In genomic region chr15:88851507-88852149, GRCm38 (mm10) we compare ENCODE assay signal across 12 mouse cellular contexts. TPM values are rescaled to one million over a fixed set of nuclear protein-coding genes. Genes with fewer than 3 reads are reported as not detected.
A peak's percentile ranks its signal among the peaks of the same experiment; 100 is the strongest.
DNase-seq lines count a peak whose midpoint lies in the region; ATAC-seq lines count a peak whose summit lies in the region.
"Had no signal": no experiment of that assay in that cellular context is flagged by ENCODE, and none has a peak within 500 bp of the region (broad histone marks: within the 10 kb centered on the region; RNA-seq: fewer than 3 reads in every experiment).

No protein-coding gene starts in this region.

- peak overlapping the region; percentile 91 for H3K27ac ChIP-seq in brown adipose tissue, adult 24 weeks (replicated peaks; ENCODE audit: low read depth, low read length)
- peak overlapping the region; percentile 99 for H3K27ac ChIP-seq in lung, embryonic 16.5 days (ENCODE audit: low read length)
- H3K27ac ChIP-seq: neural tube, embryonic 13.5 days had no signal

- H3K4me3 ChIP-seq in brown adipose tissue, adult 24 weeks (ENCODE audit: insufficient read depth, low read depth, low read length) = no peak overlapping the region
- no peak overlapping the region for H3K4me3 ChIP-seq in lung, embryonic 16.5 days (ENCODE audit: low read length)
- H3K4me3 ChIP-seq: megakaryocyte, embryonic 14.5 days; neural tube, embryonic 13.5 days had no signal

- peak; percentile 27 to 38 for DNase-seq in cerebellum, postnatal 10 days
- DNase-seq in cerebellum, postnatal 14 days = no peak
- peak; percentile 88 for DNase-seq in kidney, adult 18-20 months
- no peak for DNase-seq in testis, postnatal 14 days (ENCODE audit: low spot score)
- DNase-seq in layer of hippocampus, postnatal 25 days (ENCODE audit: extremely low spot score in 1 of 2, low spot score in 1 of 2) = no peak
- DNase-seq in adipocyte (ENCODE audit: low spot score) = no peak
- DNase-seq: heart, postnatal 36 days had no signal

- peak overlapping the region; percentile 5; the same call in 1 of the 2 replicates for H3K4me2 ChIP-seq in lung, embryonic 16.5 days (ENCODE audit: low read depth, low read length)
- H3K4me2 ChIP-seq: neural tube, embryonic 13.5 days had no signal

- peak; percentile 80 for ATAC-seq in lung, embryonic 16.5 days (ENCODE audit: low read depth)
- ATAC-seq: forebrain, embryonic 16.5 days had no signal

- H3K4me1 ChIP-seq in brown adipose tissue, adult 24 weeks (ENCODE audit: control insufficient read depth, insufficient read depth, insufficient read length, low read length) = peaks cover 73% of the 10 kb centered on the region
- peaks cover 45% of the 10 kb centered on the region for H3K4me1 ChIP-seq in lung, embryonic 16.5 days (replicated peaks; ENCODE audit: control insufficient read depth, insufficient read depth, low read length)

- no peaks in the 10 kb centered on the region for H3K36me3 ChIP-seq in lung, embryonic 16.5 days (ENCODE audit: control insufficient read depth, insufficient read depth, low read length)
- H3K36me3 ChIP-seq: neural tube, embryonic 13.5 days had no signal

- 52% methylated on average over 10 of the region's 10 CpGs for WGBS in lung, embryonic 16.5 days

- peak overlapping the region; percentile 54 for H3K9ac ChIP-seq in lung, embryonic 16.5 days (ENCODE audit: low read length)
- H3K9ac ChIP-seq: neural tube, embryonic 13.5 days had no signal

- H3K27me3 ChIP-seq in lung, embryonic 16.5 days (ENCODE audit: control insufficient read depth, insufficient read depth, low read depth, low read length) = no peaks in the 10 kb centered on the region
- H3K27me3 ChIP-seq: neural tube, embryonic 13.5 days had no signal

- no peaks in the 10 kb centered on the region for H3K9me3 ChIP-seq in lung, embryonic 16.5 days (ENCODE audit: control insufficient read depth, low read length)
- H3K9me3 ChIP-seq: megakaryocyte, embryonic 14.5 days; neural tube, embryonic 13.5 days had no signal

RNA-seq across cellular contexts. Expression of gene Pim3, which starts 10.4 kb away (rescaled TPM):
- polyA plus RNA-seq in brown adipose tissue, adult 24 weeks (2012; ENCODE audit: insufficient read depth, insufficient read length, missing spikeins) = 29.2 and 73.9 TPM in 2 replicates
- 64.1 and 68.0 TPM in 2 replicates for polyA plus RNA-seq in lung, embryonic 16.5 days (2015; fragmentation: Nextera tagmentation; extraction: Ambion mirVana)
- 10 to 100 TPM; 30.3 to 38.9 TPM for total RNA-seq in layer of hippocampus, postnatal 25 days (2021)

RNA-seq across cellular contexts. Expression of gene Creld2, which starts 32.2 kb away (rescaled TPM):
- polyA plus RNA-seq in brown adipose tissue, adult 24 weeks (2012; ENCODE audit: insufficient read depth, insufficient read length, missing spikeins) = 7.8 and 12.6 TPM in 2 replicates
- 99.5 and 110 TPM in 2 replicates for polyA plus RNA-seq in lung, embryonic 16.5 days (2015; fragmentation: Nextera tagmentation; extraction: Ambion mirVana)
- total RNA-seq in layer of hippocampus, postnatal 25 days (2021) = 10 to 100 TPM; 18.0 to 28.1 TPM

RNA-seq across cellular contexts. Expression of gene Alg12, which starts 32.5 kb away (rescaled TPM):
- 6.0 and 7.2 TPM in 2 replicates for polyA plus RNA-seq in brown adipose tissue, adult 24 weeks (2012; ENCODE audit: insufficient read depth, insufficient read length, missing spikeins)
- 13.5 and 14.4 TPM in 2 replicates for polyA plus RNA-seq in lung, embryonic 16.5 days (2015; fragmentation: Nextera tagmentation; extraction: Ambion mirVana)
- 10 to 100 TPM; 12.7 to 16.9 TPM for total RNA-seq in layer of hippocampus, postnatal 25 days (2021)

Comparison
In these comparisons a context has a peak if more than half of its experiments do, and no peak if none do; other contexts are left out.
1. DNase-seq: peak in cerebellum, postnatal 10 days (2 of 2) and kidney, adult 18-20 months (single experiment); none in cerebellum, postnatal 14 days (0 of 2), testis, postnatal 14 days (single experiment), layer of hippocampus, postnatal 25 days (0 of 2) and adipocyte (single experiment).